Mouse (Mus musculus): ENCODE measurements around the gene Sphk1. TPM values are rescaled to one million over a fixed set of nuclear protein-coding genes. Genes with fewer than 3 reads are reported as not detected.

Sphk1 gene
- total and polyA plus RNA-seq, 2 experiments from 2014 or later, result 17.9 to 29.7 TPM

DNA sequence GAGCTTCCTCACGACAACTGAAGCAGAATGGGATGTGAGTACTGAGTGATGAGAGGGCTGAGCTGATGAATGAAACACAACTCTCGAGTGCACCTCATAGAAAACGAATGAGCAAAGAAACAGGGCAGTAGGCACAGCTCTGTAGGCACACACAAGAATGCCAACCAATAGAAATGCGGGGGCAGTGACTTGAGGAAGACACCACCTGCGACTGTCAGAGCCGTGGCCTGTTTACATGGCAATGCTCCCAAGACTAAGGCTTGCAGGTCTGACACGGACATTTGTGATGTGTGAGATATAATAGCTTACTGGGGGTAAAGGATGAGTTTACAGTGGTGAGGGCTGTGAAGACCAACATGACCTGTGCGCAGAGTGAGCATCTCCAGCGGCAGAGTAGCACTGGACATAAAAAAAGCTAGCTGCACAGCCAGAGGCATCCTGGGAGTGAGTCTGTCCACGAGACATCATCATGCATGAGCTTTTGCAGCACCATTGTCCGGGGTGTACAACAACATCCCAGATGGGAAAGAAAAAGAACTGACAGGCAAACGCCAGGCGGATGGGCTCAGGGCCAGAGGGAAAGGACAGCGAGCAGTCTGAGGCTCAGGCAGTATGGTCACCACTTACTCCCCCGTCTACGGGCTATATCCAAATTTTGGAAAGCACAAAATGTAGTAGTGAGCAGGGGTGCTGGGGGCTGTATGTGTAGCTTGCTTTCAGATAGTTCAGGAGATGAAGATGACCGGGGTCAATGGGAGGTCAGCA lies 16.8 kb downstream of the Sphk1 start:
- Histone ChIP-seq H3K9me3 (ENCODE audit: low read length) (no peaks in the 10 kb centered on the region), H3K27me3 (ENCODE audit: insufficient read depth, low read length) (no peaks in the 10 kb centered on the region), H3K36me3 (ENCODE audit: insufficient read depth, low read length) (peaks cover 36% of the 10 kb centered on the region), H3K27ac (peak overlapping the region; percentile 7; the same call in 1 of the 2 replicates), H3K9ac (replicated peaks; ENCODE audit: low read length) (no peak overlapping the region), H3K4me1 (ENCODE audit: insufficient read depth, low read length) (peaks cover 5% of the 10 kb centered on the region; the same call in 1 of the 2 replicates), H3K4me3 (ENCODE audit: low read length) (no peak overlapping the region), H3K4me2 (ENCODE audit: low read depth, low read length) (no peak overlapping the region)
- TF ChIP-seq CTCF (IDR thresholded peaks at IDR 0.05; ENCODE audit: low read depth), result no peak
- WGBS, result 62% methylated on average over 17 of the region's 17 CpGs
- ATAC-seq, result no peak
- no peak for DNase-seq (ENCODE audit: low spot score)

DNA sequence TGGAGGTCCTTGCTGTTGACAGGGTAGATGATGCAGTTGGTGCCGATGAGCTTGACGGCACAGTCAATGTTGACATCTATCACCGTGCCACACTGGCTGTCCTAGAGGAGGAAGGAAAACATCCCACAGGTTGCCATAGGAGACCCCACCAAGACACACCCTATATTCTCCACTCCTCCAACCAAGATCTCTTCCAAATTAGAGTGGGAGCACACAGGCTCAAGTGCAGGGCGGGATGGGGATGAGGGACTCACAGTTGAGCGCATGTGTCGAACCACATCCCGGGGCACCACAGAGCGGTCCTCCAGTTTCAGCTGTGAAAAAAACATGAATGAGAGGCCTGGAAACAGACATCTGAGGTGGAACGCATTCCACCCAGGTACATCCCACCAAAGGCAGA lies 18.1 kb downstream of the Sphk1 start:
- no peak for TF ChIP-seq CTCF (IDR thresholded peaks at IDR 0.05; ENCODE audit: low read depth)
- DNase-seq (ENCODE audit: low spot score), result no peak
- WGBS, result 94% methylated on average over 9 of the region's 9 CpGs
- H3K27ac ChIP-seq, result no peak overlapping the region
- peaks cover 25% of the 10 kb centered on the region for H3K36me3 ChIP-seq (ENCODE audit: insufficient read depth, low read length)
- no peak for ATAC-seq
- no peaks in the 10 kb centered on the region for H3K27me3 ChIP-seq (ENCODE audit: insufficient read depth, low read length)
- H3K9ac ChIP-seq (replicated peaks; ENCODE audit: low read length), result no peak overlapping the region
- H3K4me3 ChIP-seq (ENCODE audit: low read length), result no peak overlapping the region
- peaks cover 5% of the 10 kb centered on the region; the same call in 1 of the 2 replicates for H3K4me1 ChIP-seq (ENCODE audit: insufficient read depth, low read length)
- H3K4me2 ChIP-seq (ENCODE audit: low read depth, low read length), result no peak overlapping the region
- no peaks in the 10 kb centered on the region for H3K9me3 ChIP-seq (ENCODE audit: low read length)

DNA sequence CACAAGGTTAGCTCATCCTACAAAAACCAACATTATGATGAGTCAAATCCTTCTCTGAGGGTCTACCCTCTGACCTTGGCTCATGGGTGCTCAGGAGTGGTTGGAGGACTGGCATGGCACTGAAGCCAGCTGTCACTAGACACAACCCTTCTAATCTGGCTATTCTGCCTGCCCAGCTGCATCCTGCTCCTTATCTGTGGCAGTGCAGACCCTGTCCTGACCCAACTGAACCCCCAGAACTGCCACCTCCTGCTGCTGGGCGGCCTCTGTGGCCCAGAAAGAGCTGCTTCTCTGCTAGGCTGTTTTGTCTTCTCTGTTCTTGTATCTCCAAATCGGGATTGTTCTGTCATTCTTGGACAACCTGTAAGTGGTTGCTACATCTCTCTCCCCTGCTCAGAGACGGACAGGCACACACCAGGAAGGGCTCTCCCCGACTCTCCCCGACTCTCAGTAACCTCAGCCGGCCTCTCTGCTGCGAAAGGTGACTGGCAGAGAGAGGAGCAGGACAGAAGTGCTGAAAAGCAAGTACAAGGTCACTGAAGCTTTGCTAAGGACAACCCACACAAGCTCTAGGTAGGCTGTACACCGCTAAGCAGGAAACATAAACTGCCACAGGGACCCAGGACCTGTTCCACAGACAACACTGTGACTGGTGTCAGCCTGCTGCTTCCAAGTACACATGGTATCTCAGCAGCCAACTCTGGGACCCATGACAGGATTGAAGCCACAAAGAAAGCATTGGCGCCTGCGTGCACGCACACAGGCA lies 18.7 kb downstream of the Sphk1 start:
- Histone ChIP-seq H3K4me3 (ENCODE audit: low read length) (no peak overlapping the region), H3K4me2 (ENCODE audit: low read depth, low read length) (no peak overlapping the region), H3K4me1 (ENCODE audit: insufficient read depth, low read length) (peaks cover 5% of the 10 kb centered on the region; the same call in 1 of the 2 replicates), H3K9ac (replicated peaks; ENCODE audit: low read length) (no peak overlapping the region), H3K36me3 (ENCODE audit: insufficient read depth, low read length) (peaks cover 19% of the 10 kb centered on the region), H3K27ac (no peak overlapping the region), H3K27me3 (ENCODE audit: insufficient read depth, low read length) (no peaks in the 10 kb centered on the region), H3K9me3 (ENCODE audit: low read length) (no peaks in the 10 kb centered on the region)
- WGBS, result 85% methylated on average over 11 of the region's 11 CpGs
- ATAC-seq, result no peak
- no peak for TF ChIP-seq CTCF (IDR thresholded peaks at IDR 0.05; ENCODE audit: low read depth)
- DNase-seq (ENCODE audit: low spot score), result no peak

DNA sequence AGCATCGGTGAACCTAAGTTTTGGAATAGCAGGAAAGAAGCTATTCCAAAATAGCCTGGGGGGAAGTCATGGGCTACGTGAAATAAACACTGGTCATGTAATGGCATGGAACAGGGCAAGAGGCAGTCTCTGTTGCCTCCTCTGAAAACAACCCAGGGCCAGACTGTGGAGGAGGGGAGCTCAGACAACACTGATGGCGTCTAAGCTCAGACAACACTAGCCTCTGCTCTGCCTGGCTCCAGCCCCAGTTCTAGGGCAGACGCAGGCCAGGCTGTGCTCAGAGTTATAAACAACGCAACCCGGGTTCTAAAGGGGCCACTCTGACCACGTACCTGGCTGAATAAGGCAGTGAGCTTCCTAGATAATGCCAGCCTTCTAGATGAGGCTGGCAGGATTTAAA lies 20.0 kb downstream of the Sphk1 start:
- Histone ChIP-seq H3K9ac (replicated peaks; ENCODE audit: low read length) (no peak overlapping the region), H3K27me3 (ENCODE audit: insufficient read depth, low read length) (no peaks in the 10 kb centered on the region), H3K4me2 (ENCODE audit: low read depth, low read length) (no peak overlapping the region), H3K4me3 (ENCODE audit: low read length) (no peak overlapping the region), H3K9me3 (ENCODE audit: low read length) (no peaks in the 10 kb centered on the region), H3K27ac (peak overlapping the region; percentile 48; the same call in 1 of the 2 replicates), H3K4me1 (ENCODE audit: insufficient read depth, low read length) (peaks cover 14% of the 10 kb centered on the region), H3K36me3 (ENCODE audit: insufficient read depth, low read length) (peaks cover 6% of the 10 kb centered on the region)
- 71% methylated on average over 7 of the region's 7 CpGs for WGBS
- TF ChIP-seq CTCF (IDR thresholded peaks at IDR 0.05; ENCODE audit: low read depth), result no peak
- no peak for ATAC-seq
- no peak for DNase-seq (ENCODE audit: low spot score)

DNA sequence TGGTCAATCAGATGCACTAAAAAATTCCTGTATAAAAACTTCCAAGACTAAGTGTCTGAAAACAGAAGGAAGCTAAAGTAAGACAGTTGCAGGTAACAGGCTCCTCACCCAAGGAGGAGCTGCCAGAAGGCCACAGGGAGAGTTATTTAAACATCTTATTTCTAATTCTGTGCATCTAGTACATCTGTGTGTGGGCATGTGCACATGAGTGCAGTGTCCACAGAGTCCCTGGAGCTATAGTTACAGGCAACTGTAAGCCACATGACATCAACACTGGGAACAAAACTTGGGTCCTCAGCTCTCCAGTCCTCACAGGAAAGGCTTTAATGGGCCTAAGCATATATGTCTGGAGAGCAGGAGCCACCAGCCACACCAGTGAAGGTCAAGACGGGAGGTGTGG lies 21.5 kb downstream of the Sphk1 start:
- Histone ChIP-seq H3K9ac (replicated peaks; ENCODE audit: low read length) (no peak overlapping the region), H3K27me3 (ENCODE audit: insufficient read depth, low read length) (no peaks in the 10 kb centered on the region), H3K4me1 (ENCODE audit: insufficient read depth, low read length) (peaks cover 24% of the 10 kb centered on the region), H3K36me3 (ENCODE audit: insufficient read depth, low read length) (no peaks in the 10 kb centered on the region), H3K4me2 (ENCODE audit: low read depth, low read length) (no peak overlapping the region), H3K27ac (no peak overlapping the region), H3K9me3 (ENCODE audit: low read length) (no peaks in the 10 kb centered on the region), H3K4me3 (ENCODE audit: low read length) (no peak overlapping the region)
- DNase-seq (ENCODE audit: low spot score) (no peak), ATAC-seq (no peak)
- whole genome bisulfite sequencing, result 89% methylated on average over 1 of the region's 1 CpGs
- TF ChIP-seq CTCF (IDR thresholded peaks at IDR 0.05; ENCODE audit: low read depth), result no peak

DNA sequence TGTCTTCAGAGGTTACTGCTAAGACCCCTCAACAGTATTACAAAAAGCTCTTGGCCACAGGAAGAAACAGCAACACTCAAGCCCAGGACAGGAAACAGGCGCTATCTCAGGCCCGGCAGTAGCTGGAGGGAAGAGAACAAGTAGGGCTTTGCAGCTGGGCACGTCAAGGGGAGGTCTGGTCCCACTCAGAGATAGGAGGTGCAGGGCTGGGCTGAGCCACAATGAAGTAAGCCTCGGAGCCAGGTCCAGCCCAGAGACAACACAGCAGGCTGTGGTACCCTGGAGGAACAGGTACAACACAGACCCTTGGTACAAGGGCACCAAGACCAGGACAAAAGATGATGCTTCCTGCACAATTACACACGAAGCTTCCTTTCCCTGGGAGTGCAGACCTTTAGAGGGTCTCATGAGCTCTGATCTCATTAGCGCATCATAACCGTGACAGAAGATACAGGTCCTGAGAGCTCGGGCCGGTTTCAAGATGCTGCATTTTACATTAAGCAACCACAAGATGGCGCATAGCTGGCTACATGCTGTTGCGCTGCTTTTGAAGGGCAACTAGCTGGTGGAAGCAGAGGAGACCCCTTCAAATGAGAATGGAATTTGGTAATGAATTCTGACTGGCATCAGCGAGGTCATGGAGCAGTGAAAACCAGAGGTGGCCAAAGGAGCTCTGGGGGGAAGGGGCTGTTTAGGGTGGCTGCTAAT lies 23.6 kb downstream of the Sphk1 start:
- Histone ChIP-seq H3K27me3 (ENCODE audit: insufficient read depth, low read length) (no peaks in the 10 kb centered on the region), H3K9ac (replicated peaks; ENCODE audit: low read length) (0 out of 2 replicates have a peak overlapping the region, but pooled peaks have one; percentile 7), H3K27ac (0 out of 2 replicates have a peak overlapping the region, but pooled peaks have one; percentile 11), H3K4me1 (ENCODE audit: insufficient read depth, low read length) (peaks cover 24% of the 10 kb centered on the region), H3K4me2 (ENCODE audit: low read depth, low read length) (no peak overlapping the region), H3K9me3 (ENCODE audit: low read length) (no peaks in the 10 kb centered on the region), H3K4me3 (ENCODE audit: low read length) (no peak overlapping the region), H3K36me3 (ENCODE audit: insufficient read depth, low read length) (no peaks in the 10 kb centered on the region)
- ATAC-seq, result peak; percentile 55
- DNase-seq (ENCODE audit: low spot score), result peak; percentile 90
- TF ChIP-seq CTCF (IDR thresholded peaks at IDR 0.05; ENCODE audit: low read depth), result peak; percentile 90
- WGBS, result 39% methylated on average over 12 of the region's 12 CpGs
